Mouse (Mus musculus) erythroblast, embryonic 14.5 days (primary cell): ENCODE measurements around the gene Creg2.

Experiments used
- GATA1 ChIP-seq: IDR thresholded peaks from 2 replicates; pipeline ENCODE4 v1.6.1; 2012; ENCODE audit warnings: low read length, inconsistent platforms, mixed read lengths
- TAL1 ChIP-seq: IDR thresholded peaks from 3 replicates; pipeline ENCODE4 v1.6.1; 2012; ENCODE audit warnings: low read length, inconsistent platforms, mixed read lengths

GRCm38 (mm10) chr1:39612491-39612890 is 38.8 kb downstream of the Creg2 start:
- TF ChIP-seq GATA1 (no peak), TAL1 (no peak)
